Mouse (Mus musculus) cerebellum, postnatal 14 days (tissue): ENCODE results near the gene Mrps10.

Source experiments
- DNase-seq, 2 experiments: peaks; one replicate each; pipeline ENCODE4 v3.0.0; 2021; ENCODE audit warnings: mixed read lengths in 2 of 2

The Mrps10 gene

DNA sequence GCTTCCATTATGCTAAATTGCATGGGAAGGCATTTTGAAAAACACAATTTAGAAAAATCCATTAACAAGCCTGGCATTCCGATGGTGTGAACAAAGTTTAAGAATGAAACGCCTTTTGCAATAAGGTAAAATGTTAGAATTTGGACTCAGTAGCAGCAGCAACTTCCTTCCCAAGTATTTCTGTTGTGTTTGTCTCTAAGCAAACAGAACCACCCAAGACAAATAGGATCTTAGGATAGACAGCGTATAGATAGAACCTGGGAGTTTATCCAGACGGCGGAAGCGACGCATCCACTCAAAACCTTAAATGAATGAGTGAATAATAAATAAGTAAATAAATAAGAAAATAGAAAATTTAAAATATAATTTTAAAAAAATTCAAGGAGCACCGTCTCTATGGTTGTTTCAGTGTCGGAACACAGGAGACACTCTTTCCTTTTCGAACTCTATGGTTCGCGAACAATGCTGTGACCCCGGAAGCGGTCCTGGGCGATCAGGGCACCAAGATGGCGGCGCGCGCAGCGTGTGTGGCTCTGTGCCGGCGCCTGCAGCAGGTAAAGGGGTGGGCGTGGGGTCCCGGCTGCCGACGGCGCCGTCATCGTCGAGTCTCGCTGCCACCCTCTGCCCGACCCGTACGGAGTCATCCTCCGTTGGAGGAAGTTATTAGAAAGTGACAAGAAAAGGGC is at the start of gene Mrps10:
Gene Mrps10, plus strand, starts transcription at position 487 of the 686 bp plus-strand sequence.
- DNase-seq: peak; percentile 92 to 93

DNA sequence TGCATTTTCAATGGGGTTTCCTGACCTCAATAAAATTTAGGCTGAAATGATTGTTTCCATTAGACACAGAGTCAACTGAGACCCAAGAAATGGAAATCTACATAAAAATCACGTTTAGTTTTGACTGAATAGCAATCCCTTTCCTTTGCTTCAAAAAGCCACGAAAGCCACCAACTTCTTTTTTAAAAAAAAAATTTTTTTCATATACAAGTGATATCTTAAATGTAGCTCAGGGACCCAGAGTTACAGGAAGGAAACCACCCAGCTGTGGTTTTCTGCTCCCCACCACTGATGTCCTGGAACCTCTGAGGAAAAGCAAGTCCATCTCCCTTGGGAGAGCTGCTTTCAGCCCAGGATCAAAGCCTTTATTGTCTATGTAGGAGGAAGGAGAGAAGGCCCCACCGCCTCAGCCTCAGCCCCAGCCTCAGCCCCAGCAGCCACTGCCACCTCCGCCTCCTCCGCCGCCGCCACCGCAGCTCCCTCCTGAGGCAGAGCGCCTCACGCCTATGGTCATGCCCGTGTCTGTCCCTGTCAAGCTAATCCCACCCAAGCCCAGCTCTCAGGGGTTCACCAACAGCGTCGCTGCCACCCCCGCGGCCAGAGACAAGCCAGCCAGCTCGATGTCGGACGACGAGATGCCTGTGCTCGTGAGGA is 49.6 kb upstream of the Mrps10 start:
- no peak for DNase-seq

- no peak for DNase-seq
Measured at GRCm38 (mm10) chr17:47319761-47320160, 48.9 kb upstream of the Mrps10 start.

- DNase-seq: no peak
Measured at GRCm38 (mm10) chr17:47322128-47322990, 46.3 kb upstream of the Mrps10 start.

- no peak for DNase-seq
Measured at GRCm38 (mm10) chr17:47322991-47323295, 45.7 kb upstream of the Mrps10 start.

GRCm38 (mm10) chr17:47327559-47327958 is 41.1 kb upstream of the Mrps10 start:
- no peak for DNase-seq

- DNase-seq: no peak
Measured at GRCm38 (mm10) chr17:47327969-47328368, 40.7 kb upstream of the Mrps10 start.

DNA sequence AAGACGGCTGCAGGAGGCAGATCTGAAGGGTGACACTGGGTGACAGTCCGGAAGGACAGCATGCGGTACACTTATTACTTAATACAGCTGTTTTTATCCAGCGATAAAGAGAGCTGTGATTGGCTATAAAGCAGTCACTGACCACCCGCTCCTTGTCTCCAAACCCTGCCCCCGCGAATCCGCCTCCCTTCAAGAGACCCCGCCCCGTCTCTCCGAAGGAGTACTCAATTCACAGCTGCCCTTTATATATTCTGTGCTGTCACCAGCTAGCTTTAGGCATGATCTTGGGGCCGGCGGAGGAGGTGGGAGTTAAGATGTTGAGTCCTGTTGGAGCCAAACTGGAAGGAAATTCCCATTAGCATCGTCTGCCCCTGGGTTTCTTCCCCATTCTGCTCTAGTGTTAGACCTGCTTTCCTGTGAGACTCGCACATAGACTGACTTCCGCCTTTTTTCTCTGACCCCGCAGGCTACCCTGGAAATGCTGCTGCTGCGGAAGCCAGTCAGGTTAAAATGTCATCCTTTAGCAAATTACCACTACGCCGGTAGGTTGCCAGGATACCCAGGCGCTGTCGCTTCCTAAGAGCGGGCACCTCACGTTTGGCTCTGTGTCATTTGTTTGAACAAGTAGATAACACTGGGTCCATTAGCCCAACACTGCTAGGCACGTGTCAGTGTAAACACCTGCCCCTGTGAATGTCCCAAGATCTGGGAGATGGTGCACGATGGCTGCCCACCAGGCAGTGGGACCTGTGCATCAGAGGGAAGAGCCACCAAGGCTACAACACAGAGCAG is 39.9 kb upstream of the Mrps10 start:
- no peak for DNase-seq

DNA sequence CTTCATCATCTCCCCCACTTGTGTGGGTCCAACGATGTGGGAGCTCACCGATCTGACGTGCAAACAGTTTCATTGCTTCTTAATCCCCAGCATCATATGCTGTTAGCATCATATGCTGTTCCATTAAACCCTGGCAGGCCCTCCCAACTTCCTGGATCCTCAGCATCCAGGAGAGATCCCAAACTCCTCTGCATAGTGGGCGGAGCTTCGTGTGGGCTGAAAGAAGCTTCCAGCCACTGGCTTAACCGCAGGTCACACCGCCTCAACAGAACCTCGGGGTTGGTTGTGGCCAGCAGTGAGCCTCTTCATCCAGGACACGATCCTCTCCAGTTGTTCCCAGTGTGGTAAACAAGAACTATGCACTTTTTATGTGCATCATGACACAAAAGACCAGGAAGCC is 38.1 kb upstream of the Mrps10 start:
- no peak for DNase-seq

DNA sequence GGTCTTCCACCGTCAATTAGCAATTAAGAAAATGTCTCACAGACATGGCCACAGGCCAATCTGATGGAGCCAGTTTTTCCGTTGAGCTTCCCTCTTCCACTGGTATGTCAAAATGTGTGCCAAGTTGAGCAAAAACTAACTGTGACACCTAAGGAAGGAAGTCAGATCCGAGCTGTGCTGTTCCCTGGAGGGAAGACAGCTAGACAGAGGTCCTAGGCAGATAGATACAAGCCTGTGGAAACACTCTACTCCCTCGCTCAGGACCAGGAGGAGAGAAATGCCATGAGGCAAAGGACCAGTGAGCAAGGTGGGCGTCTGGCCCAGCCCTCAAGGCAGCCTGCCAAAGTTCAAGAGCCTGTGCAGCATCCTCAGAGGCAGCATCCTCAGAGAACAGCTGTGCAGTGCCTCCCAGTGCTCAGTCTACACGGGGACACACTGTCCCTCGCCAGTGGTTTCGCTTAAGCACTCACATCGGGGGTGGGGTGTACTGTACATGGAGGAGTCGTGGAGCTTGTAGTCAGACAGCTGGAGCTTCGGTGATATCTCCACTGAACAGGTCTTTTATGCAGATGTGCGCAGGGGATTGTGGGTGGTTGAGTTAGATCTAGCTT is 36.6 kb upstream of the Mrps10 start:
- DNase-seq: peak; percentile 41 to 56

- DNase-seq: peak; percentile 29 to 34
Measured at GRCm38 (mm10) chr17:47332664-47333063, 36.0 kb upstream of the Mrps10 start.

- DNase-seq: no peak
Measured at GRCm38 (mm10) chr17:47333409-47333808, 35.3 kb upstream of the Mrps10 start.

GRCm38 (mm10) chr17:47343121-47343520 is 25.6 kb upstream of the Mrps10 start:
- DNase-seq: no peak

DNA sequence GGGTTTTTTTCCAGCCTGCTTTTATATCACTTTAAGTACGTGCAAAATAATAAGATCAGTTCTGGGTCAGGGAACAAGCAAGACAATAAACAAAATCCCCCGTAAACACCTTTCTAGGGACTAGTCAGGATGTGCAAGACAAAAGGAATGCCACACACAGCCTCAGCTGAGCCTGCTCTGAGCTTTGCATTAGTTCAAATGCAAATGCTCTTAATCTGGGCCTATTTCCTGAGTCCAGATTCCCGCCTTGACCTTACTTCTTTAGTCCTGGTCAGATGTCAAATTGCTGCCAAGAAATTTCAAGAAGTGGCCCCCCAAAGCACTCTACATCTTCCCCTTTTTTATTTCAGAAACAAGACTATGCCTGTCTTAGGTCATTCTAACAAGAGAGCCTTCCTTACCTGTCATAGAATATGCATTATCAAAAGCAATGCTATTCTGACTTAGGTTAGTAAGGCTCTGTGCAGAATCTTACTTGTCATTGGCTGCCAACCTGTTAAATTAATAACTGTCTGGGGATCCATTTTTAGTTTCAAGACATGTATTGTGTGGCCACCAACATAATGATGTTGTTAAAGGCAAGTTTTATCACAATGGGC is 18.9 kb upstream of the Mrps10 start:
- no peak for DNase-seq

DNA sequence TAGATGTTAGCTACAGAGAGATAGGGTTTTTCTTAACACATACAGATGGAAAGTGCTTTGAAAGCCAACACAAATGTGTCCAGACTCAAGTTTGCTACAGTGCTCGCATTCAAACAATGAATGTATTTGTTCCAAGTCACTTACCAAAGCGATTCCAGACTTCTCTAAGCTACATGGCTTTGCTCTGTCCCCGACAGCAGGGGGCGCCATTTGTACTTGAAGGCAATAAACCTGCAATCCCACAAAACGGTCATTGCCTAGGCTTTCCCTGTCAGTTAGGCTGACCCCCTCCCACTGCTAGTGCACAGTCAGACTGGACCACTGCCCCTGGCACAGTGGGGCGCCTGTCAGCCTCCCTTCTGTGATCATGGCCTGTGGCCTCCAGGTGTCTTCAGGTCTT is 8.7 kb upstream of the Mrps10 start:
- peak; percentile 35 to 64 for DNase-seq

DNA sequence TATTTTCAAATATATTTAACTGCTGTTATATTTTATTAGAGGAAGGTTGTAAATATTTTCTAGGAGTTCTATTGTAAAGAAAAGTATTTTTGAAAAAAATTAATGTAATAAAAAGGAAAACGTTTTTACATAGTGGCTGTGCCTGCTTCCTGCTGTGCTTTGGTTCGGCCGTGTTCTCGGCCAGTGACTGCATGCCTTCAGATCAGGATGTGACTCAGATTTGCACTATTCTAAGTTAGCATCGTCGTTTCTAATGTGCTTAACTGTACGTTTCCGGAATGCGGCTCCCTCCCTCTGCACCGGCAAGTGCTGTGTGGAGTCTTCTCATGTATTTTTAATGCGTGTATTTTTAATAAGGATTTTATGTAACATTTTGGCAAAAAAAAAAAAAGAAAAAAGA is 7.3 kb upstream of the Mrps10 start:
- DNase-seq: no peak

DNA sequence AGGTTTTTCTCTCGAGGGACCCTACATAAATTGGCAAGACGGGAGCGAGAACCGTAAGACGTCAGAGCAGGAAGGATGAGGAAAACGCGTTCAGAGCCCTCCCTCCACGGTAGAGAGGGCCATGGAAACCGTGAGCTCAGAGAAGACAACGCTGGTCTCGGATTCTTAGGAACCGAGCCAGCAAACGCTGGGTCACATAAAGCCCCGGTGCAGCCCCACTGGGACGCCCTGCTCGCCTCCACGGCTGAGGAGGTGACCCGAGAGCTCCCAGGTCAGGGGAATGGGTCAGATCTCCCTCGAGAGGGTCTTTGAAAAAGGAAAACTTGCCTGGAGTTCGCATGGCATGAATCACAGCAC is 378 bp downstream of the Mrps10 start:
- no peak for DNase-seq

- DNase-seq: peak; percentile 74 to 83
Measured at GRCm38 (mm10) chr17:47371451-47371850, 2.8 kb downstream of the Mrps10 start.

DNA sequence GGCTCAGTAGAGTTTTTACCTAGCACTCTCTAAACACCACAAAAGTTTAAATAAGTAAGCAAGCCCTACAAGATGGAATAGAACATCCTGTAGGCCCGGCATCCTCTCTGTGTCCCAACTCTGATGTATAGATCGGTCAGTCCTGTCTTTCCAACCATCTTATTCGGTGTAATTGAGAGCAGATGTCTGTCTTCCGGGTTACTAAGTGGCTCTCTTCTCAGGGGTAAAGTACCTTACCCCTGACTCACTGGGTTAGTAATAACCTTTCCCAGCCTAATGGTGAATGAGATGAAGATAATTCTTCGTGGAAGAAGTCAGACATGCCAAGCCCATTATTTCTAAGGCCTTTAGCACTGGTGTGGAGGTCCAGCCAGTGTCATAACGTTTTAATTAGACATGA is 5.3 kb downstream of the Mrps10 start:
- no peak for DNase-seq

DNA sequence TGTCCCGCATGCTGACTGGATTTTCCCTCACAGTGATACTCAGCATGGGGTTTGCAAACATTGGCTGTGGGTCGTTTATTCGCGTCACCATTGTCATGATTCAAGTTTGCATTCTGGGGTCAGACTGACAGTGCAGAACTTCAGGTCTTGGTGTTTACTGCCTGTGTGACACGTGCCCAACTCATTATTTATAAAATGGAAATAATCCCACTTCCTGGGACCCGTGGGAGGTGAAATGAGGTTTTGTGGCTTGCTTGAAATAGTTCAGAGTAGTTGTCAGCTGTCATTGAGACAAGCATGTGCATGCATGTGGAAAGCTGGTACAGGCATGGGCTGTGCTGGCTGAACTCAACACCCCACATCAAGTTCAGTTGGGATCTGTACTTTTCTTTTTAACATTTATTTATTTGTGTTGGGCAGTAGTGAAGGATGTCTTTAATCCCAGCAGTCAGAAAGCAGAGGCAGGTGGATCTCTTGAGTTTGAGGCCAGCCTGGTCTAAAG is 8.1 kb downstream of the Mrps10 start:
- no peak for DNase-seq

GRCm38 (mm10) chr17:47378133-47378532 is 9.4 kb downstream of the Mrps10 start:
- no peak for DNase-seq

GRCm38 (mm10) chr17:47381917-47382316 is 13.2 kb downstream of the Mrps10 start:
- no peak for DNase-seq
